Mouse (Mus musculus): ENCODE measurements around the gene Gm11238. TPM values are rescaled to one million over a fixed set of nuclear protein-coding genes. Genes with fewer than 3 reads are reported as not detected.

Gene Gm11238
- not detected in 2 replicates for polyA plus RNA-seq (2021; fragmentation: Nextera tagmentation)
- long read RNA-seq, experiment 1, result 0 reads
- long read RNA-seq, experiment 2, result 0 reads

DNA sequence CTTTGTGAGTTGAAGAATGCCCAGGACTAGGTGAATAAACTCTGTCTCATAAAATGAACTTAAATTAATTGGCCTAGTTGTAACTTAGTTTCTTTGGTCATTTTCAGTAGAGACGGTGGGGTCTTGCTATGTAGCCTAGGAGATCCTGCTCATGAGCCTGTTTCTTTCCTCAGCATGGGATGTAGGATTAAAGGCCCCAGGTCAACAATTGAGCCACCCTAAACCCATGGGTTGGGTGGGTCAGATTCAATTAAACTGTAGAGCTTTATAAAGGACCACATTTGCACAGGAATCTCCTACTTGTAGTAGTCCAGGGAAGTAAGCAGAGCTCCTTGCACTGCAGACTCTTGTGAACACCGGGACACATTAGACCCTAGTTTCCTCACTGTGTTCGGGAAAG lies at the start of gene Gm11238:
Gene Gm11238 (plus strand): TSS at position 301 of the 400 bp plus-strand sequence.

DNA sequence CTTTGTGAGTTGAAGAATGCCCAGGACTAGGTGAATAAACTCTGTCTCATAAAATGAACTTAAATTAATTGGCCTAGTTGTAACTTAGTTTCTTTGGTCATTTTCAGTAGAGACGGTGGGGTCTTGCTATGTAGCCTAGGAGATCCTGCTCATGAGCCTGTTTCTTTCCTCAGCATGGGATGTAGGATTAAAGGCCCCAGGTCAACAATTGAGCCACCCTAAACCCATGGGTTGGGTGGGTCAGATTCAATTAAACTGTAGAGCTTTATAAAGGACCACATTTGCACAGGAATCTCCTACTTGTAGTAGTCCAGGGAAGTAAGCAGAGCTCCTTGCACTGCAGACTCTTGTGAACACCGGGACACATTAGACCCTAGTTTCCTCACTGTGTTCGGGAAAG lies 15.0 kb downstream of the Gm11238 start, which contains the start of gene Gm11237:
Gene Gm11237 (plus strand): TSS at position 301 of the 400 bp plus-strand sequence.

GRCm38 (mm10) chr4:73637821-73638220 lies 30.1 kb downstream of the Gm11238 start, which contains the start of gene Gm11236:
TSS of gene Gm11236 (plus strand) at chr4:73638121.

GRCm38 (mm10) chr4:73668054-73668453 lies 60.4 kb downstream of the Gm11238 start, which contains the start of gene Gm11239:
TSS of gene Gm11239 (plus strand) at chr4:73668354.

GRCm38 (mm10) chr4:73683216-73683615 lies 75.5 kb downstream of the Gm11238 start, which contains the start of gene Gm428:
TSS of gene Gm428 (plus strand) at chr4:73683516.

Other genes with a start within 250 kb of the Gm11238 start
- not detected in 2 replicates for gene Gm11487, start 202.8 kb upstream of the Gm11238 start, polyA plus RNA-seq (2021; fragmentation: Nextera tagmentation)
- not detected in 2 replicates for gene Gm11237, start 15.1 kb downstream of the Gm11238 start, polyA plus RNA-seq (2021; fragmentation: Nextera tagmentation)
- gene Gm11236, start 30.2 kb downstream of the Gm11238 start, polyA plus RNA-seq (2021; fragmentation: Nextera tagmentation), result not detected in 2 replicates
- not detected in 2 replicates for gene Gm11239, start 60.5 kb downstream of the Gm11238 start, polyA plus RNA-seq (2021; fragmentation: Nextera tagmentation)
- not detected in 2 replicates for gene Gm428, start 75.6 kb downstream of the Gm11238 start, polyA plus RNA-seq (2021; fragmentation: Nextera tagmentation)
- not detected in 2 replicates for gene Rasef, start 183.1 kb downstream of the Gm11238 start, polyA plus RNA-seq (2021; fragmentation: Nextera tagmentation)

All from left cerebral cortex, adult 6 months (tissue).